Mouse (Mus musculus): Measurements from ENCODE around the gene Fam89b. TPM values are rescaled to one million over a fixed set of nuclear protein-coding genes. Genes with fewer than 3 reads are reported as not detected.

Fam89b gene
- total RNA-seq, 1 experiment = 16.4 TPM

GRCm38 (mm10) chr19:5684236-5684635, 45.2 kb downstream of the Fam89b start:
- DNase-seq (ENCODE audit: low read depth, low spot score) = no peak
- Histone ChIP-seq H3K9ac (ENCODE audit: insufficient read depth, low read depth, low read length, poor library complexity, severe bottlenecking) (no peak overlapping the region), H3K4me1 (ENCODE audit: control insufficient read depth in 2 of 2, insufficient read depth in 2 of 2, low read length in 2 of 2, poor library complexity in 1 of 2) (peaks cover 4 to 6% of the 10 kb centered on the region in 2 experiments; a peak in 2 of 4 replicates), H3K9me3 (ENCODE audit: control insufficient read depth, insufficient read depth, low read depth, low read length) (no peaks in the 10 kb centered on the region), H3K36me3 (ENCODE audit: control insufficient read depth, insufficient read depth, low read length, poor library complexity, severe bottlenecking) (peaks cover 52% of the 10 kb centered on the region), H3K27ac (ENCODE audit: insufficient read depth, low read depth, low read length, poor library complexity, severe bottlenecking) (no peak overlapping the region), H3K4me3 (ENCODE audit: insufficient read depth in 1 of 2, low read depth in 1 of 2, low read length in 2 of 2, poor library complexity in 1 of 2, severe bottlenecking in 1 of 2) (no peak overlapping the region)
- TF ChIP-seq CHD2 (IDR thresholded peaks at IDR 0.05; ENCODE audit: low read depth, low read length) = no peak
- no peak for TF ChIP-seq ZC3H11A (IDR thresholded peaks at IDR 0.05; ENCODE audit: borderline replicate concordance, low read depth, low read length)
- TF ChIP-seq MAFK (IDR thresholded peaks at IDR 0.05; ENCODE audit: insufficient read depth, low read depth, low read length) = no peak
- no peak for TF ChIP-seq ZNF384 (IDR thresholded peaks at IDR 0.05; ENCODE audit: low read depth, low read length)
- TF ChIP-seq HCFC1 (IDR thresholded peaks at IDR 0.05; ENCODE audit: borderline replicate concordance, insufficient read depth, low read length) = no peak
- in situ Hi-C loops (cut with MboI; ENCODE audit: low sequenced_read_pairs in 2 of 2, unreplicated experiment in 2 of 2) = no loop called here

DNA sequence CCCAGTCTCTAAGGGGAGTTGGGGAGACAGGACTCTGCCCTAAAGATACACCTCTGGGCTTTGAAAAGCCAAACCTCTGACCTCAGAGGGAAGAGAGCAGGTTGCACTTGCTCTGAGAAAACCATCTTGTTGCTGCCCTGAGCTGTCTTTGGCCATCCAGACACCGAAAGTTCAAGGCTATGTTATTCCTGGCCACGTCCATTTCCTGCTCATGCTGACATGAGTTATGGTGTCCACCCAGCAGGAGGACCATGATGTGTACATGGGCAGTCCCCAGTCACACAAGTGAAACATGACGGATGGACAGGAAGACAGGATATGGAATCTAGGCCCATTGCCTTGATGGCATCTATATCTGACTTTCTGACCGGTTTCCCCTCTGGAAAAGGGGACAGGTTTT, 49.0 kb downstream of the Fam89b start:
- Histone ChIP-seq H3K27ac (ENCODE audit: insufficient read depth, low read depth, low read length, poor library complexity, severe bottlenecking) (no peak overlapping the region), H3K4me1 (ENCODE audit: control insufficient read depth in 2 of 2, insufficient read depth in 2 of 2, low read length in 2 of 2, poor library complexity in 1 of 2) (no peaks in the 10 kb centered on the region), H3K4me3 (ENCODE audit: insufficient read depth in 1 of 2, low read depth in 1 of 2, low read length in 2 of 2, poor library complexity in 1 of 2, severe bottlenecking in 1 of 2) (no peak overlapping the region), H3K36me3 (ENCODE audit: control insufficient read depth, insufficient read depth, low read length, poor library complexity, severe bottlenecking) (peaks cover 59% of the 10 kb centered on the region), H3K9me3 (ENCODE audit: control insufficient read depth, insufficient read depth, low read depth, low read length) (no peaks in the 10 kb centered on the region), H3K9ac (ENCODE audit: insufficient read depth, low read depth, low read length, poor library complexity, severe bottlenecking) (no peak overlapping the region)
- no peak for DNase-seq (ENCODE audit: low read depth, low spot score)
- TF ChIP-seq ZNF384 (IDR thresholded peaks at IDR 0.05; ENCODE audit: low read depth, low read length) = no peak
- TF ChIP-seq MAFK (IDR thresholded peaks at IDR 0.05; ENCODE audit: insufficient read depth, low read depth, low read length) = no peak
- TF ChIP-seq HCFC1 (IDR thresholded peaks at IDR 0.05; ENCODE audit: borderline replicate concordance, insufficient read depth, low read length) = no peak
- TF ChIP-seq ZC3H11A (IDR thresholded peaks at IDR 0.05; ENCODE audit: borderline replicate concordance, low read depth, low read length) = no peak
- TF ChIP-seq CHD2 (IDR thresholded peaks at IDR 0.05; ENCODE audit: low read depth, low read length) = no peak
- in situ Hi-C loops (cut with MboI; ENCODE audit: low sequenced_read_pairs in 2 of 2, unreplicated experiment in 2 of 2) = no loop called here

Other genes with a start within 250 kb of the Fam89b start
- gene Mus81, start 241.3 kb downstream of the Fam89b start, total RNA-seq (2012; rRNA removed) = 31.3 and 36.4 TPM in 2 replicates
- gene Cfl1, start 239.2 kb downstream of the Fam89b start, total RNA-seq (2012; rRNA removed) = 775 and 955 TPM in 2 replicates
- gene 1700020D05Rik, start 225.9 kb downstream of the Fam89b start, total RNA-seq (2012; rRNA removed) = 1.7 and 1.8 TPM in 2 replicates
- 3.3 and 5.0 TPM in 2 replicates for gene Snx32, start 219.1 kb downstream of the Fam89b start, total RNA-seq (2012; rRNA removed)
- 0.58 and 1.1 TPM in 2 replicates for gene Ovol1, start 169.0 kb downstream of the Fam89b start, total RNA-seq (2012; rRNA removed)
- gene Ap5b1, start 161.6 kb downstream of the Fam89b start, total RNA-seq (2012; rRNA removed) = 6.4 and 9.5 TPM in 2 replicates
- gene Rnaseh2c, start 127.8 kb downstream of the Fam89b start, total RNA-seq (2012; rRNA removed) = 87.9 and 99.5 TPM in 2 replicates
- gene Kat5, start 119.4 kb downstream of the Fam89b start, total RNA-seq (2012; rRNA removed) = 52.2 and 75.6 TPM in 2 replicates
- 9.7 and 12.1 TPM in 2 replicates for gene Rela, start 92.2 kb downstream of the Fam89b start, total RNA-seq (2012; rRNA removed)
- gene Sipa1, start 65.9 kb downstream of the Fam89b start, total RNA-seq (2012; rRNA removed) = 10.5 and 14.5 TPM in 2 replicates
- gene Map3k11, start 40.9 kb downstream of the Fam89b start, total RNA-seq (2012; rRNA removed) = 15.0 and 19.3 TPM in 2 replicates
- gene Pcnx3, start 40.7 kb downstream of the Fam89b start, total RNA-seq (2012; rRNA removed) = 63.9 and 98.9 TPM in 2 replicates
- gene Kcnk7, start 25.3 kb downstream of the Fam89b start, total RNA-seq (2012; rRNA removed) = 0.63 and 0.67 TPM in 2 replicates
- 9.0 and 16.4 TPM in 2 replicates for gene Ehbp1l1, start 3.3 kb downstream of the Fam89b start, total RNA-seq (2012; rRNA removed)
- gene Ltbp3, start 11.3 kb upstream of the Fam89b start, total RNA-seq (2012; rRNA removed) = 7.0 and 7.8 TPM in 2 replicates
- 55.6 and 80.8 TPM in 2 replicates for gene Scyl1, start 41.8 kb upstream of the Fam89b start, total RNA-seq (2012; rRNA removed)
- 33.4 and 35.7 TPM in 2 replicates for gene Frmd8, start 145.6 kb upstream of the Fam89b start, total RNA-seq (2012; rRNA removed)
- 1.2 and 1.9 TPM in 2 replicates for gene Slc25a45, start 148.2 kb upstream of the Fam89b start, total RNA-seq (2012; rRNA removed)
- gene Tigd3, start 164.5 kb upstream of the Fam89b start, total RNA-seq (2012; rRNA removed) = 2.1 and 2.2 TPM in 2 replicates
- 37.9 and 39.5 TPM in 2 replicates for gene Dpf2, start 183.4 kb upstream of the Fam89b start, total RNA-seq (2012; rRNA removed)
- gene Cdc42ep2, start 195.2 kb upstream of the Fam89b start, total RNA-seq (2012; rRNA removed) = 0.42 and 0.76 TPM in 2 replicates
- 69.7 and 80.5 TPM in 2 replicates for gene Pola2, start 234.5 kb upstream of the Fam89b start, total RNA-seq (2012; rRNA removed)

Measured in ES-E14 (cell line).